Comparison of ENCODE assay signal across 12 mouse cellular contexts in the genomic region with DNA sequence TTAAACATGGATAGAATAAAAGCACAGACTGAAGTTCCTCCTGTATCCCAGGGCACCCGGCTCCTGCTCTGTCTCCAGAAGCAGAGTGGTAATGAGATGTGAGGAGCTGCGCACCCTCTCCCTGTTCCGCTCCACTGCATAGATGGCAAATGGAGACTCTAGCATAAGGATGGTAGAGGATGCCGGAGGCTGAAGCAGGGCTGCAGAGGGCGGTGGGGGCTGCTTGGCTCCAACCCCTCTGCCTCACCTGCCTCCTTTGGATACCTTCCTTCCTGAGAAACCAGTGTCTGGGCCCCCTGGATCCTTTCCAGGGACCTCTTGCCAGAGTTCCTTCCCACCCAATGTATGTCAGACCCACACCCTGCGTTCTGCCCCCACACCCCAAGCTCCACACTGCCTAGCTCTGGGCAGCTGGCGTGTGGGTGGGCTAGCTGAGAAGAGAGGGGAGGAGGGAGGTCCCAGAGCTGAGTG. TPM values are rescaled to one million over a fixed set of nuclear protein-coding genes. Genes with fewer than 3 reads are reported as not detected.
DNase-seq lines count a peak whose midpoint lies in the region; ATAC-seq and TF ChIP-seq lines count a peak whose summit lies in the region.
"Had no signal": no experiment of that assay in that cellular context is flagged by ENCODE, and none has a peak within 500 bp of the region (broad histone marks: within the 10 kb centered on the region; RNA-seq: fewer than 3 reads in every experiment).

No protein-coding gene starts in this region.

- DNase-seq in left cerebral cortex, adult 2 months (ENCODE audit: extremely low spot score in 1 of 2, low spot score in 2 of 2): peak; percentile 33 to 74
- DNase-seq in left cerebral cortex, adult 11 months (ENCODE audit: low spot score): no peak
- DNase-seq in hindbrain, embryonic 10.5 days (ENCODE audit: low spot score): no peak
- DNase-seq in layer of hippocampus, postnatal 14 days (ENCODE audit: low spot score in 2 of 2): peak; percentile 8 to 23
- DNase-seq in heart, postnatal 4 days: no peak
- DNase-seq in ovary, postnatal 14 days (ENCODE audit: low spot score): no peak
- no peak for DNase-seq in gastrocnemius, postnatal 14 days
- DNase-seq: lung, adult 18-20 months; thymus, adult 2 months had no signal

- H3K9ac ChIP-seq in neural tube, embryonic 14.5 days (replicated peaks; ENCODE audit: low read depth, low read length): no peak overlapping the region; the same call in 1 of the 2 replicates
- H3K9ac ChIP-seq: heart, embryonic 13.5 days had no signal

- no peak for TF ChIP-seq CTCF in left cerebral cortex, adult 2 months (IDR thresholded peaks at IDR 0.05)

- H3K4me1 ChIP-seq in hindbrain, embryonic 10.5 days (replicated peaks): peaks cover 78% of the 10 kb centered on the region
- peaks cover 50% of the 10 kb centered on the region for H3K4me1 ChIP-seq in neural tube, embryonic 14.5 days (ENCODE audit: control insufficient read depth, insufficient read depth, low read length)

- peak overlapping the region; percentile 88 for H3K4me3 ChIP-seq in left cerebral cortex, adult 2 months
- H3K4me3 ChIP-seq in hindbrain, embryonic 10.5 days: peak overlapping the region; percentile 29; the same call in 1 of the 2 replicates
- H3K4me3 ChIP-seq in neural tube, embryonic 14.5 days (ENCODE audit: low read depth, low read length): peak overlapping the region; percentile 66
- H3K4me3 ChIP-seq: heart, embryonic 13.5 days had no signal

- peak overlapping the region; percentile 74 for H3K4me2 ChIP-seq in neural tube, embryonic 14.5 days (ENCODE audit: low read depth, low read length)

- WGBS in hindbrain, embryonic 10.5 days: 80% methylated on average over 7 of the region's 7 CpGs
- 57% methylated on average over 7 of the region's 7 CpGs for WGBS in neural tube, embryonic 14.5 days

- peak overlapping the region; percentile 98 for H3K27ac ChIP-seq in left cerebral cortex, adult 2 months
- peak overlapping the region; percentile 16; the same call in 1 of the 2 replicates for H3K27ac ChIP-seq in hindbrain, embryonic 10.5 days
- peak overlapping the region; percentile 96; the same call in 1 of the 2 replicates for H3K27ac ChIP-seq in neural tube, embryonic 14.5 days (ENCODE audit: low read depth, low read length)
- H3K27ac ChIP-seq: heart, embryonic 13.5 days had no signal

- intact Hi-C loops in left cerebral cortex, adult 2 months (cut with DNase I): no loop called here
- intact Hi-C loops in gastrocnemius, postnatal 14 days (cut with DNase I; ENCODE audit: low total_unique reads): no loop called here

- no peaks in the 10 kb centered on the region for H3K9me3 ChIP-seq in hindbrain, embryonic 10.5 days
- H3K9me3 ChIP-seq in neural tube, embryonic 14.5 days (ENCODE audit: control insufficient read depth, low read length): no peaks in the 10 kb centered on the region
- H3K9me3 ChIP-seq: heart, embryonic 13.5 days had no signal

- no peak for ATAC-seq in neural tube, embryonic 14.5 days (ENCODE audit: low read depth)
- ATAC-seq: intestine, postnatal 0 days had no signal

- peaks cover 27% of the 10 kb centered on the region for H3K36me3 ChIP-seq in hindbrain, embryonic 10.5 days
- H3K36me3 ChIP-seq in neural tube, embryonic 14.5 days (ENCODE audit: control insufficient read depth, insufficient read depth, low read length): peaks cover 10% of the 10 kb centered on the region
- H3K36me3 ChIP-seq: heart, embryonic 13.5 days had no signal

- H3K27me3 ChIP-seq in hindbrain, embryonic 10.5 days (ENCODE audit: insufficient read depth, poor library complexity, severe bottlenecking): peaks cover 78% of the 10 kb centered on the region
- H3K27me3 ChIP-seq in neural tube, embryonic 14.5 days (ENCODE audit: control insufficient read depth, insufficient read depth, low read length): no peaks in the 10 kb centered on the region

RNA-seq across cellular contexts. Expression of a gene that starts 3.5 kb away (rescaled TPM):
- total RNA-seq in left cerebral cortex, adult 2 months (2021): 100 to 1,000 TPM; 505 to 522 TPM
- 23.5 and 57.0 TPM in 2 replicates for polyA plus RNA-seq in hindbrain, embryonic 10.5 days (2016; fragmentation: Nextera tagmentation; extraction: Ambion mirVana)
- 100 to 1,000 TPM; 413 to 422 TPM for total RNA-seq in layer of hippocampus, postnatal 14 days (2021)
- 97.8 and 115 TPM in 2 replicates for polyA plus RNA-seq in neural tube, embryonic 14.5 days (2014; fragmentation: Nextera tagmentation; extraction: Ambion mirVana)
- 1 to 10 TPM in 1 of 2 experiments, under 1 TPM in 1; 0.50 to 1.9 TPM for total RNA-seq in heart, postnatal 4 days (2021)
- under 1 TPM; 0.66 to 0.90 TPM for total RNA-seq in gastrocnemius, postnatal 14 days (2021)

RNA-seq across cellular contexts. Expression of a gene that starts 11.0 kb away (rescaled TPM):
- 10 to 100 TPM; 65.7 to 68.6 TPM for total RNA-seq in left cerebral cortex, adult 2 months (2021)
- polyA plus RNA-seq in hindbrain, embryonic 10.5 days (2016; fragmentation: Nextera tagmentation; extraction: Ambion mirVana): 236 TPM in 2 replicates
- 10 to 100 TPM; 75.6 to 81.8 TPM for total RNA-seq in layer of hippocampus, postnatal 14 days (2021)
- polyA plus RNA-seq in neural tube, embryonic 14.5 days (2014; fragmentation: Nextera tagmentation; extraction: Ambion mirVana): 141 and 144 TPM in 2 replicates
- total RNA-seq in heart, postnatal 4 days (2021): 100 to 1,000 TPM; 161 to 165 TPM
- total RNA-seq in gastrocnemius, postnatal 14 days (2021): 10 to 100 TPM; 46.6 to 48.9 TPM

RNA-seq across cellular contexts. Expression of a gene that starts 30.7 kb away (rescaled TPM):
- under 1 TPM; 0.16 to 0.43 TPM for total RNA-seq in left cerebral cortex, adult 2 months (2021)
- 35.8 and 38.0 TPM in 2 replicates for polyA plus RNA-seq in hindbrain, embryonic 10.5 days (2016; fragmentation: Nextera tagmentation; extraction: Ambion mirVana)
- total RNA-seq in layer of hippocampus, postnatal 14 days (2021): under 1 TPM; 0.50 to 0.60 TPM
- 1.6 and 2.4 TPM in 2 replicates for polyA plus RNA-seq in neural tube, embryonic 14.5 days (2014; fragmentation: Nextera tagmentation; extraction: Ambion mirVana)
- 10 to 100 TPM in 1 of 2 experiments, 1 to 10 TPM in 1; 7.2 to 22.1 TPM for total RNA-seq in heart, postnatal 4 days (2021)
- total RNA-seq in gastrocnemius, postnatal 14 days (2021): 1 to 10 TPM in 1 of 2 experiments, under 1 TPM in 1; 0.59 to 1.5 TPM

RNA-seq across cellular contexts. Expression of a gene that starts 33.4 kb away (rescaled TPM):
- 10 to 100 TPM; 58.1 to 66.2 TPM for total RNA-seq in left cerebral cortex, adult 2 months (2021)
- polyA plus RNA-seq in hindbrain, embryonic 10.5 days (2016; fragmentation: Nextera tagmentation; extraction: Ambion mirVana): 76.8 and 88.9 TPM in 2 replicates
- 10 to 100 TPM; 82.3 to 87.4 TPM for total RNA-seq in layer of hippocampus, postnatal 14 days (2021)
- 43.3 and 68.2 TPM in 2 replicates for polyA plus RNA-seq in neural tube, embryonic 14.5 days (2014; fragmentation: Nextera tagmentation; extraction: Ambion mirVana)
- 100 to 1,000 TPM; 141 to 144 TPM for total RNA-seq in heart, postnatal 4 days (2021)
- total RNA-seq in gastrocnemius, postnatal 14 days (2021): 10 to 100 TPM; 57.2 to 63.7 TPM

RNA-seq across cellular contexts. Expression of a gene that starts 50.8 kb away (rescaled TPM):
- 100 to 1,000 TPM; 117 to 123 TPM for total RNA-seq in left cerebral cortex, adult 2 months (2021)
- polyA plus RNA-seq in hindbrain, embryonic 10.5 days (2016; fragmentation: Nextera tagmentation; extraction: Ambion mirVana): 5.2 and 8.3 TPM in 2 replicates
- 10 to 100 TPM; 86.0 to 97.5 TPM for total RNA-seq in layer of hippocampus, postnatal 14 days (2021)
- 25.4 and 38.4 TPM in 2 replicates for polyA plus RNA-seq in neural tube, embryonic 14.5 days (2014; fragmentation: Nextera tagmentation; extraction: Ambion mirVana)
- 10 to 100 TPM; 30.2 to 30.5 TPM for total RNA-seq in heart, postnatal 4 days (2021)
- total RNA-seq in gastrocnemius, postnatal 14 days (2021): 1 to 10 TPM; 6.2 to 7.3 TPM

Comparison
In these comparisons a context has a peak if more than half of its experiments do, and no peak if none do; other contexts are left out.
1. DNase-seq: peak in left cerebral cortex, adult 2 months (2 of 2) and layer of hippocampus, postnatal 14 days (2 of 2); none in left cerebral cortex, adult 11 months (single experiment), hindbrain, embryonic 10.5 days (single experiment), heart, postnatal 4 days (single experiment), ovary, postnatal 14 days (single experiment) and gastrocnemius, postnatal 14 days (single experiment).
2. H3K27ac ChIP-seq: peak in every context shown above with its lines; median percentile 98 in left cerebral cortex, adult 2 months; 96 in neural tube, embryonic 14.5 days; 16 in hindbrain, embryonic 10.5 days.
3. H3K4me3 ChIP-seq: peak in every context shown above with its lines; median percentile 88 in left cerebral cortex, adult 2 months; 66 in neural tube, embryonic 14.5 days; 29 in hindbrain, embryonic 10.5 days.
4. RNA of a gene that starts 3.5 kb away (total RNA-seq): 505 to 522 TPM in left cerebral cortex, adult 2 months and 413 to 422 TPM in layer of hippocampus, postnatal 14 days; 0.50 to 1.9 TPM in heart, postnatal 4 days and 0.66 to 0.90 TPM in gastrocnemius, postnatal 14 days; every median in the first group is over 100 times any median in the second.